Mouse (Mus musculus) neutrophil, adult 83 days (primary cell): ENCODE data around the gene Cpt1a. TPM values are rescaled to one million over a fixed set of nuclear protein-coding genes. Genes with fewer than 3 reads are reported as not detected.

ENCODE experiments used
- total RNA-seq, 2 experiments: library from RNA; stranded (reverse); gene quantifications; one replicate each; pipeline ENCODE4 v1.2.4; 2023

Gene Cpt1a
- 10 to 100 TPM; 91.1 to 91.6 TPM for total RNA-seq

GRCm38 (mm10) chr19:3322261-3322969, at the start of gene Cpt1a:
Cpt1a (plus strand) TSS chr19:3322334.

GRCm38 (mm10) chr19:3282572-3283467, 39.3 kb upstream of the Cpt1a start, which contains the start of the genes Mrpl21 and Ighmbp2:
Mrpl21 (plus strand) TSS chr19:3282901.
Ighmbp2 (minus strand) TSS chr19:3283017.

GRCm38 (mm10) chr19:3388629-3389057, 66.5 kb downstream of the Cpt1a start, which contains the start of gene Tesmin:
Tesmin (plus strand) TSS chr19:3388857.

GRCm38 (mm10) chr19:3414268-3414733, 92.2 kb downstream of the Cpt1a start, which contains the start of gene Gal:
Gal (minus strand) TSS chr19:3414544.

Other genes starting within 250 kb of the Cpt1a start
- gene Mrpl21, start 39.4 kb upstream of the Cpt1a start, total RNA-seq: 10 to 100 TPM; 25.3 to 28.2 TPM
- gene Ighmbp2, start 39.3 kb upstream of the Cpt1a start, total RNA-seq: 1 to 10 TPM; 5.0 to 6.0 TPM
- gene Tesmin, start 66.5 kb downstream of the Cpt1a start, total RNA-seq: 1 to 10 TPM; 1.9 to 2.4 TPM
- gene Gal, start 92.2 kb downstream of the Cpt1a start, total RNA-seq: 1 to 10 TPM in 1 of 2 experiments, not detected in 1; 1.8 TPM